Mouse (Mus musculus) urinary bladder, adult 2 months (tissue): Measurements from ENCODE around the gene Elf2. TPM values are rescaled to one million over a fixed set of nuclear protein-coding genes. Genes with fewer than 3 reads are reported as not detected.

Experiments
- DNase-seq: peaks from one replicate; pipeline ENCODE4 v3.0.0; 2022; ENCODE audit warnings: low spot score
- polyA plus RNA-seq: library from polyadenylated mRNA; depleted of rRNA; stranded (reverse); fragments of >200 nt; gene quantifications from 2 replicates; pipeline ENCODE4 v1.2.3, GENCODE M21; 2012; rRNA removed

Elf2 gene
- polyA plus RNA-seq, 1 experiment, result 52.0 TPM

- no peak for DNase-seq
These were observed 127.4 kb downstream of the Elf2 start for GRCm38 (mm10) chr3:51213111-51213510.

GRCm38 (mm10) chr3:51210485-51210884 lies 130.0 kb downstream of the Elf2 start:
- no peak for DNase-seq

GRCm38 (mm10) chr3:51209503-51210314 lies 130.8 kb downstream of the Elf2 start:
- DNase-seq, result no peak

GRCm38 (mm10) chr3:51208633-51209032 lies 131.8 kb downstream of the Elf2 start:
- no peak for DNase-seq

- no peak for DNase-seq
These were observed 133.9 kb downstream of the Elf2 start for GRCm38 (mm10) chr3:51206521-51206920.

DNA sequence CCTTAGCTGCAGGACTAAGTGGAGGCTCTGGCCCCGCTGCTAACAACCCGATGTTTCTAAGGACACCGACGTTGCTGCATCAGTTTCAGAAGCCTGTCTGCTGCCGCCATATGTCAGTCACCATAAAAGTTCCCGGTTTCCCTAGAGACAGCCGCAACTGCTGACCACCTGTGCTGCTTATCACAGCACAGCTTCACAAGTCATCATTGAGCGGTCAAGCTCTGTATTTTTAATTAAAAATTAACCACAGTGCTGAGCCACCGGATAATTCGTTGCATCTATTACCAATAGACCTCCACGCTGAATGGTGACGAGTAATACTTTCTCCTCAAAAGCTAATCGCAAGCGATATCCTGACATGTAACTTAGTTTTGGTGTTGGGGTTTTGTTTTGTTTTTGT lies 135.6 kb downstream of the Elf2 start:
- no peak for DNase-seq

DNA sequence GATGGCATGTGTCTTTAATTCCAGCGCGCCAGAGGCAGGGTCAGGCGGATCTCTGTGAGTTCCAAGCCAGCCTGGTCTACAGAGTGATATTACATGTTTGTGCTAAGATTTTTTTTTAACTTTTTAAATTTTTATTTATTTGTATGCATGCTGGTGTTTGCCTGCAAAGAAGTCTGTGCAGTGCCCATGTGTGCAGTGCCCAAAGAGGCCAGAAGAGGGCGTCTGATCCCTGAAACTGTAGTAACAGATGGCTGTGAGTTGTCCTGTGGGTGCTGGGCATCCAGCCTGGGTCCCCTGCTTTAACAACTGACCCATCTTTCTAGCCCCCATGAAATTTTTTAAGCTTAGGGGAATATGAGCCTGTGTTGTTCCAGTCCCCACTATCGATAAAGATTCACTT lies 136.0 kb downstream of the Elf2 start:
- no peak for DNase-seq

- no peak for DNase-seq
These were observed 136.6 kb downstream of the Elf2 start for GRCm38 (mm10) chr3:51203906-51204305.

Other genes starting within 250 kb of the Elf2 start
- 10.7 and 12.5 TPM in 2 replicates for gene Noct, start 116.2 kb downstream of the Elf2 start, polyA plus RNA-seq
- 2.9 and 3.6 TPM in 2 replicates for gene Mgarp, start 56.1 kb upstream of the Elf2 start, polyA plus RNA-seq
- gene Ndufc1, start 68.3 kb upstream of the Elf2 start, polyA plus RNA-seq, result 295 and 320 TPM in 2 replicates
- gene Naa15, start 74.5 kb upstream of the Elf2 start, polyA plus RNA-seq, result 21.1 and 22.9 TPM in 2 replicates
- 29.1 and 30.2 TPM in 2 replicates for gene Rab33b, start 143.3 kb upstream of the Elf2 start, polyA plus RNA-seq
- gene Setd7, start 220.2 kb upstream of the Elf2 start, polyA plus RNA-seq, result 41.5 and 63.2 TPM in 2 replicates